Mouse (Mus musculus) CH12.LX (cell line): Measurements from ENCODE around the gene Smpdl3a. TPM values are rescaled to one million over a fixed set of nuclear protein-coding genes. Genes with fewer than 3 reads are reported as not detected.

Experiments
- DNase-seq: peaks from one replicate; pipeline ENCODE4 v3.0.0-alpha.2; 2013; ENCODE audit errors: extremely low read depth
- H3K27ac ChIP-seq: 2 replicates; pipeline ENCODE4 v1.5.1; 2012; ENCODE audit warnings: low read depth, mild to moderate bottlenecking, control low read depth, moderate library complexity; ENCODE audit not compliant: insufficient read depth
- H3K27me3 ChIP-seq: replicated peaks from 2 replicates; pipeline ENCODE3; 2012; ENCODE audit warnings: inconsistent platforms
- H3K36me3 ChIP-seq, 2 experiments: replicated peaks in 1 of 2; 2 replicates each; pipeline versions ENCODE3 to v1.6.1; 2012; ENCODE audit warnings: inconsistent platforms in 1 of 2, low read length in 1 of 2, mild to moderate bottlenecking in 1 of 2, mixed read lengths in 1 of 2, moderate library complexity in 1 of 2; ENCODE audit not compliant: control insufficient read depth in 1 of 2, insufficient read depth in 1 of 2
- H3K4me1 ChIP-seq, 2 experiments: 2 replicates each; pipeline ENCODE4 v1.6.1; 2012; ENCODE audit warnings: inconsistent platforms in 1 of 2, moderate library complexity in 1 of 2; ENCODE audit not compliant: insufficient read depth in 2 of 2, control insufficient read depth in 1 of 2
- H3K4me2 ChIP-seq: 2 replicates; pipeline ENCODE4 v1.6.1; 2012; ENCODE audit warnings: low read depth, mild to moderate bottlenecking, control low read depth; ENCODE audit not compliant: poor library complexity, insufficient read depth, severe bottlenecking
- H3K4me3 ChIP-seq, 3 experiments: fragments of 150-350 bp in 1 of 3; sonication (generic) in 1 of 3; replicated peaks in 1 of 3; 2 replicates each; pipeline versions ENCODE3 to v1.5.1; 2011 to 2012; ENCODE audit warnings: low read depth in 2 of 3, low read length in 2 of 3, mild to moderate bottlenecking in 2 of 3, moderate library complexity in 2 of 3, control low read depth in 1 of 3, improper control_type of control experiment in 1 of 3, inconsistent platforms in 1 of 3, mixed read lengths in 1 of 3; ENCODE audit not compliant: poor library complexity in 1 of 3
- H3K79me2 ChIP-seq: replicated peaks from 2 replicates; pipeline ENCODE4 v1.6.1; 2012; ENCODE audit warnings: mild to moderate bottlenecking, moderate library complexity; ENCODE audit not compliant: control insufficient read depth, poor library complexity, insufficient read depth, severe bottlenecking; ENCODE audit errors: extremely low read depth
- H3K9ac ChIP-seq: 2 replicates; pipeline ENCODE4 v1.6.1; 2012; ENCODE audit warnings: low read depth, mild to moderate bottlenecking, control low read depth, moderate library complexity; ENCODE audit not compliant: insufficient read depth
- H3K9me3 ChIP-seq: replicated peaks from 2 replicates; pipeline ENCODE3; 2012; ENCODE audit warnings: low read length, inconsistent platforms, mixed read lengths
- BHLHE40 ChIP-seq: IDR thresholded peaks from 2 replicates; pipeline ENCODE4 v1.6.1; 2011; ENCODE audit warnings: mild to moderate bottlenecking, low read depth, low read length, improper control_type of control experiment
- CHD2 ChIP-seq: IDR thresholded peaks from 2 replicates; pipeline ENCODE4 v1.6.1; 2011; ENCODE audit warnings: low read length, improper control_type of control experiment
- CTCF ChIP-seq, 2 experiments: IDR thresholded peaks in 1 of 2; conservative IDR thresholded peaks in 1 of 2; 2 replicates each; pipeline ENCODE4 v1.5.1; 2011 to 2012; ENCODE audit warnings: low read depth in 2 of 2, low read length in 2 of 2, improper control_type of control experiment in 1 of 2, inconsistent platforms in 1 of 2, mild to moderate bottlenecking in 1 of 2, moderate library complexity in 1 of 2
- E2F4 ChIP-seq: IDR thresholded peaks from 2 replicates; pipeline ENCODE4 v1.6.1; 2011; ENCODE audit warnings: low read depth, low read length, improper control_type of control experiment; ENCODE audit not compliant: insufficient replicate concordance
- EP300 ChIP-seq: IDR thresholded peaks from 2 replicates; pipeline ENCODE4 v1.6.1; 2011; ENCODE audit warnings: low read length, improper control_type of control experiment
- ETS1 ChIP-seq: conservative IDR thresholded peaks from 2 replicates; pipeline ENCODE4 v1.6.1; 2012; ENCODE audit warnings: low read depth, mild to moderate bottlenecking, inconsistent platforms, low read length, improper control_type of control experiment, moderate library complexity
- GABPA ChIP-seq: IDR thresholded peaks from 2 replicates; pipeline ENCODE4 v1.6.1; 2012; ENCODE audit warnings: low read depth, low read length, improper control_type of control experiment, inconsistent platforms; ENCODE audit not compliant: insufficient replicate concordance
- IRF4 ChIP-seq: IDR thresholded peaks from 2 replicates; pipeline ENCODE4 v1.6.1; 2014; ENCODE audit warnings: low read depth, mild to moderate bottlenecking, inconsistent platforms, low read length, improper control_type of control experiment
- JUND ChIP-seq: conservative IDR thresholded peaks from 2 replicates; pipeline ENCODE4 v1.6.1; 2011; ENCODE audit warnings: low read depth, low read length, improper control_type of control experiment
- KAT2A ChIP-seq: IDR thresholded peaks from 2 replicates; pipeline ENCODE4 v1.6.1; 2012; ENCODE audit warnings: low read length, improper control_type of control experiment, inconsistent platforms; ENCODE audit not compliant: insufficient replicate concordance
- MAFK ChIP-seq: IDR thresholded peaks from 2 replicates; pipeline ENCODE4 v1.6.1; 2011; ENCODE audit warnings: low read length, improper control_type of control experiment; ENCODE audit not compliant: insufficient replicate concordance
- MAZ ChIP-seq: IDR thresholded peaks from 2 replicates; pipeline ENCODE4 v1.6.1; 2012; ENCODE audit warnings: low read depth, mild to moderate bottlenecking, inconsistent platforms, low read length, improper control_type of control experiment, moderate library complexity
- MXI1 ChIP-seq: IDR thresholded peaks from 2 replicates; pipeline ENCODE4 v1.6.1; 2011; ENCODE audit warnings: mild to moderate bottlenecking, low read depth, low read length, improper control_type of control experiment
- MYC ChIP-seq: IDR thresholded peaks from 2 replicates; pipeline ENCODE4 v1.6.1; 2011; ENCODE audit warnings: low read depth, mild to moderate bottlenecking, improper control_type of control experiment, low read length
- NELFE ChIP-seq: IDR thresholded peaks from 2 replicates; pipeline ENCODE4 v1.6.1; 2011; ENCODE audit warnings: low read depth, low read length, improper control_type of control experiment
- NRF1 ChIP-seq: IDR thresholded peaks from 2 replicates; pipeline ENCODE4 v1.6.1; 2014; ENCODE audit warnings: low read depth, mild to moderate bottlenecking, inconsistent platforms, low read length, improper control_type of control experiment, moderate library complexity
- PAX5 ChIP-seq: IDR thresholded peaks from 2 replicates; pipeline ENCODE4 v1.6.1; 2012; ENCODE audit warnings: low read length, inconsistent platforms, mixed read lengths
- POLR2AphosphoS2 ChIP-seq: IDR thresholded peaks from 2 replicates; pipeline ENCODE4 v1.6.1; 2011; ENCODE audit warnings: low read depth, low read length, improper control_type of control experiment
- RCOR1 ChIP-seq: conservative IDR thresholded peaks from 2 replicates; pipeline ENCODE4 v1.6.1; 2012; ENCODE audit warnings: low read depth, mild to moderate bottlenecking, inconsistent platforms, low read length, improper control_type of control experiment
- SIN3A ChIP-seq: IDR thresholded peaks from 2 replicates; pipeline ENCODE4 v1.6.1; 2012; ENCODE audit warnings: low read length, improper control_type of control experiment, inconsistent platforms
- SMC3 ChIP-seq: IDR thresholded peaks from 2 replicates; pipeline ENCODE4 v1.6.1; 2011; ENCODE audit warnings: low read depth, low read length, improper control_type of control experiment
- TCF12 ChIP-seq: IDR thresholded peaks from 2 replicates; pipeline ENCODE4 v1.6.1; 2014; ENCODE audit warnings: low read depth, mild to moderate bottlenecking, inconsistent platforms, low read length, improper control_type of control experiment
- UBTF ChIP-seq: IDR thresholded peaks from 2 replicates; pipeline ENCODE4 v1.6.1; 2012; ENCODE audit warnings: low read depth, mild to moderate bottlenecking, inconsistent platforms, low read length, improper control_type of control experiment, moderate library complexity
- ZC3H11A ChIP-seq: IDR thresholded peaks from 2 replicates; pipeline ENCODE4 v1.6.1; 2012; ENCODE audit warnings: low read depth, mild to moderate bottlenecking, inconsistent platforms, low read length, improper control_type of control experiment
- ZKSCAN1 ChIP-seq: IDR thresholded peaks from 2 replicates; pipeline ENCODE4 v1.6.1; 2012; ENCODE audit warnings: low read depth, inconsistent platforms, low read length, improper control_type of control experiment, borderline replicate concordance
- dilution Hi-C: fragments of 300-500 bp; cut with MboI; formaldehyde crosslinking; loops from 2 replicates; pipeline ENCODE4 v1.14.3; 2020; ENCODE audit warnings: low sequenced_read_pairs; ENCODE audit not compliant: extremely low pct_unique_long_range_greater_than_20kb, extremely low pct_ligation_motif_present
- in situ Hi-C: fragments of 300-500 bp; cut with MboI; formaldehyde crosslinking; loops from 3 replicates; pipeline ENCODE4 v1.14.3; 2019; ENCODE audit warnings: low sequenced_read_pairs, low pct_ligation_motif_present, low pct_unique_long_range_greater_than_20kb, mixed read lengths
- polyA plus RNA-seq: library from polyadenylated mRNA; unstranded; fragments of >175 nt; gene quantifications from 2 replicates; pipeline ENCODE4 v1.2.1, GENCODE M21; 2012; ENCODE audit warnings: low read depth; ENCODE audit not compliant: insufficient read length
- total RNA-seq, 2 experiments: library from RNA; depleted of rRNA; stranded (reverse); fragments of 300-350 nt in 1 of 2; fragments of >200 nt in 1 of 2; gene quantifications; 2 replicates each; pipeline ENCODE4 v1.2.3; 2012 to 2014

Gene Smpdl3a
- total and polyA plus RNA-seq, 3 experiments, result not detected

- Histone ChIP-seq H3K27ac (no peak overlapping the region), H3K4me1 (peaks cover 0 to 7% of the 10 kb centered on the region in 2 experiments; a peak in 2 of 4 replicates), H3K4me2 (no peak overlapping the region), H3K36me3 (no peaks in the 10 kb centered on the region), H3K4me3 (no peak overlapping the region), H3K27me3 (no peaks in the 10 kb centered on the region), H3K79me2 (no peaks in the 10 kb centered on the region), H3K9me3 (no peaks in the 10 kb centered on the region), H3K9ac (no peak overlapping the region)
- in situ Hi-C loops (loop anchor here (25.0 kb wide), 2 partner anchors 185 to 285 kb away; no protein-coding TSS in a partner anchor), dilution Hi-C loops (no loop called here)
- DNase-seq, result no peak
- TF ChIP-seq UBTF (no peak), ZKSCAN1 (no peak), PAX5 (no peak), BHLHE40 (no peak), CTCF (conservative IDR thresholded peaks at IDR 0.05 in 1 of 2, IDR thresholded peaks at IDR 0.05 in 1 of 2; ENCODE audit: low read depth in 2 of 2, low read length in 2 of 2) (no peak), JUND (no peak), MAFK (no peak), SIN3A (no peak), NRF1 (no peak), E2F4 (no peak), CHD2 (no peak), GABPA (no peak), MXI1 (no peak)
Observed at GRCm38 (mm10) chr10:57747127-57747526, 47.0 kb upstream of the Smpdl3a start.

- dilution Hi-C loops, result no loop called here
Observed at GRCm38 (mm10) chr10:57753343-57753742, 40.8 kb upstream of the Smpdl3a start.

GRCm38 (mm10) chr10:57755201-57755736 is 38.9 kb upstream of the Smpdl3a start:
- dilution Hi-C loops, result no loop called here
- Histone ChIP-seq H3K4me2 (no peak overlapping the region), H3K27ac (no peak overlapping the region), H3K4me3 (no peak overlapping the region), H3K4me1 (peaks cover 0 to 15% of the 10 kb centered on the region in 2 experiments; a peak in 2 of 4 replicates), H3K9me3 (no peaks in the 10 kb centered on the region), H3K79me2 (no peaks in the 10 kb centered on the region), H3K27me3 (no peaks in the 10 kb centered on the region), H3K36me3 (no peaks in the 10 kb centered on the region), H3K9ac (no peak overlapping the region)
- no peak for DNase-seq
- in situ Hi-C loops, result no loop called here
- no peak for TF ChIP-seq ZKSCAN1
- TF ChIP-seq POLR2AphosphoS2, result no peak
- TF ChIP-seq SMC3, result no peak
- no peak for TF ChIP-seq ZC3H11A
- TF ChIP-seq NELFE, result no peak
- TF ChIP-seq MAZ, result no peak
- no peak for TF ChIP-seq MXI1
- no peak for TF ChIP-seq KAT2A
- no peak for TF ChIP-seq IRF4
- no peak for TF ChIP-seq MYC
- no peak for TF ChIP-seq CTCF (conservative IDR thresholded peaks at IDR 0.05 in 1 of 2, IDR thresholded peaks at IDR 0.05 in 1 of 2; ENCODE audit: low read depth in 2 of 2, low read length in 2 of 2)
- TF ChIP-seq RCOR1, result no peak
- TF ChIP-seq TCF12, result no peak
- no peak for TF ChIP-seq MAFK
- TF ChIP-seq ETS1, result no peak
- TF ChIP-seq UBTF, result no peak
- TF ChIP-seq EP300, result no peak
- TF ChIP-seq GABPA, result no peak

More at GRCm38 (mm10) chr10:57753343-57753742, 40.8 kb upstream of the Smpdl3a start:
- H3K4me1 ChIP-seq, result peaks cover 0 to 15% of the 10 kb centered on the region in 2 experiments; a peak in 2 of 4 replicates
- TF ChIP-seq SIN3A, result no peak
- H3K27me3 ChIP-seq, result no peaks in the 10 kb centered on the region
- no peak overlapping the region for H3K9ac ChIP-seq
- no peak overlapping the region for H3K4me3 ChIP-seq
- no peak overlapping the region for H3K4me2 ChIP-seq
- no peaks in the 10 kb centered on the region for H3K36me3 ChIP-seq
- H3K27ac ChIP-seq, result no peak overlapping the region
- no peaks in the 10 kb centered on the region for H3K79me2 ChIP-seq
- in situ Hi-C loops, result no loop called here
- H3K9me3 ChIP-seq, result no peaks in the 10 kb centered on the region
- DNase-seq, result peak; percentile 5
